Mouse (Mus musculus): ENCODE data around the gene Thoc5. TPM values are rescaled to one million over a fixed set of nuclear protein-coding genes. Genes with fewer than 3 reads are reported as not detected.

Thoc5 gene
- total RNA-seq, 4 experiments from 2014 or later, result 37.1 to 41.4 (median 39.1) TPM

GRCm38 (mm10) chr11:4974376-4975122, 79.4 kb downstream of the Thoc5 start:
- DNase-seq (ENCODE audit: low spot score in 2 of 2), result no peak

- DNase-seq (ENCODE audit: low spot score in 2 of 2), result no peak
Measured at GRCm38 (mm10) chr11:4975623-4976022, 80.5 kb downstream of the Thoc5 start.

Small RNA genes lying within 50 kb of the gene (microRNA-seq; reads per million reads assigned to microRNA genes)
- gene Mir6918, result 0.42 to 1.8 reads per million in 2 experiments

Other genes with a start within 250 kb of the Thoc5 start
- 100 to 1,000 TPM; 312 to 352 (median 336) TPM for gene Uqcr10, start 191.0 kb upstream of the Thoc5 start, total RNA-seq (2022)
- gene Zmat5, start 190.6 kb upstream of the Thoc5 start, total RNA-seq (2022), result 10 to 100 TPM; 22.7 to 38.8 (median 27.7) TPM
- 10 to 100 TPM; 23.9 to 30.2 (median 24.9) TPM for gene Cabp7, start 148.5 kb upstream of the Thoc5 start, total RNA-seq (2022)
- 10 to 100 TPM; 70.7 to 72.2 (median 71.5) TPM for gene Nf2, start 45.8 kb upstream of the Thoc5 start, total RNA-seq (2022)
- gene Nipsnap1, start 21.4 kb upstream of the Thoc5 start, total RNA-seq (2022), result 100 to 1,000 TPM in 2 of 4 experiments, 10 to 100 TPM in 2; 85.0 to 108 (median 97.1) TPM
- 10 to 100 TPM; 44.7 to 52.3 (median 48.7) TPM for gene Nefh, start 52.7 kb downstream of the Thoc5 start, total RNA-seq (2022)
- gene Ap1b1, start 91.5 kb downstream of the Thoc5 start, total RNA-seq (2022), result 100 to 1,000 TPM; 152 to 184 (median 173) TPM
- gene Rasl10a, start 162.8 kb downstream of the Thoc5 start, total RNA-seq (2022), result 10 to 100 TPM; 49.0 to 60.5 (median 53.2) TPM
- 10 to 100 TPM; 71.8 to 78.4 (median 75.3) TPM for gene Gas2l1, start 170.0 kb downstream of the Thoc5 start, total RNA-seq (2022)
- 10 to 100 TPM; 20.1 to 26.8 (median 22.0) TPM for gene Rhbdd3, start 203.6 kb downstream of the Thoc5 start, total RNA-seq (2022)
- 100 to 1,000 TPM; 291 to 340 (median 310) TPM for gene Ewsr1, start 203.9 kb downstream of the Thoc5 start, total RNA-seq (2022)

All from left cerebral cortex, adult 8-10 months (tissue).